Comparison of ENCODE assay signal across 13 mouse cellular contexts in the genomic region with DNA sequence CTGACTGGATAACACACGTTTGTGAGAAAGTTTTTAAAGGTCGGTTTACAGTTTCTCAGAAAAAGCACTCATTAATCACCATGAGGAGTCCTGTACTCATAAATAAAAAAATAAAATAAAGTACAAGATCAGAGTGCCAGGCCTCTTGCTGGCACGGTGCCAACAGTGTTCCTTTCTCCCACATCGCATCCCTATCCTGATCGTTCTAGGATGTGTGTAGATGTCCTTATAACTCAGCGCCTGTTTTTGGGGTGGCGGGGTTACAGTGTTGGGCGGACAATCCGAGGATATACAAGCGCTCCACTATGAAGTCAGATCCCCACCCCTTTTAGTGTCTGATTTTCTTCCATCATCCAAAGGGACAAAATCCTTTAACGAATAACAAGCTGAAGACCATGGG.
DNase-seq lines count a peak whose midpoint lies in the region; ATAC-seq and TF ChIP-seq lines count a peak whose summit lies in the region.
"Had no signal": no experiment of that assay in that cellular context is flagged by ENCODE, and none has a peak within 500 bp of the region (broad histone marks: within the 10 kb centered on the region; RNA-seq: fewer than 3 reads in every experiment).

No protein-coding gene starts in this region.

- H3K4me3 ChIP-seq in hindbrain, postnatal 0 days (ENCODE audit: low read length), result no peak overlapping the region
- no peak overlapping the region for H3K4me3 ChIP-seq in hindbrain, embryonic 16.5 days (ENCODE audit: low read length)
- no peak overlapping the region for H3K4me3 ChIP-seq in lung, postnatal 0 days (ENCODE audit: low read depth, low read length)
- no peak overlapping the region for H3K4me3 ChIP-seq in embryonic fibroblast, embryonic 13.5 days (ENCODE audit: insufficient read depth, low read length)
- H3K4me3 ChIP-seq in myocyte, result no peak overlapping the region
- H3K4me3 ChIP-seq: hindbrain, embryonic 12.5 days had no signal

- no peak for TF ChIP-seq EP300 in lung, postnatal 0 days (IDR thresholded peaks at IDR 0.05)

- H3K9ac ChIP-seq in hindbrain, postnatal 0 days (replicated peaks; ENCODE audit: low read length), result no peak overlapping the region
- no peak overlapping the region for H3K9ac ChIP-seq in hindbrain, embryonic 16.5 days (ENCODE audit: low read depth, low read length)
- H3K9ac ChIP-seq in lung, postnatal 0 days (replicated peaks; ENCODE audit: low read depth), result no peak overlapping the region
- H3K9ac ChIP-seq: hindbrain, embryonic 12.5 days had no signal

- H3ac ChIP-seq in myocyte (ENCODE audit: control insufficient read depth, insufficient read length), result no peak overlapping the region

- 87% methylated on average over 11 of the region's 11 CpGs for WGBS in hindbrain, postnatal 0 days
- 83% methylated on average over 11 of the region's 11 CpGs for whole genome bisulfite sequencing in hindbrain, embryonic 16.5 days
- 72% methylated on average over 11 of the region's 11 CpGs for WGBS in lung, postnatal 0 days

- peaks cover 7% of the 10 kb centered on the region; the same call in 1 of the 2 replicates for H3K4me1 ChIP-seq in hindbrain, postnatal 0 days (ENCODE audit: insufficient read depth, low read length)
- peaks cover 13% of the 10 kb centered on the region for H3K4me1 ChIP-seq in hindbrain, embryonic 16.5 days (ENCODE audit: control insufficient read depth, insufficient read depth, low read depth, low read length)
- peaks cover 6% of the 10 kb centered on the region for H3K4me1 ChIP-seq in lung, postnatal 0 days (ENCODE audit: insufficient read depth, low read depth, low read length)
- H3K4me1 ChIP-seq in embryonic fibroblast, embryonic 13.5 days (ENCODE audit: control insufficient read depth, insufficient read depth, low read length), result no peaks in the 10 kb centered on the region

- DNase-seq in hindbrain, postnatal 0 days (ENCODE audit: low spot score), result no peak
- peak; percentile 14 for DNase-seq in lung, postnatal 0 days (ENCODE audit: low spot score)
- no peak for DNase-seq in lung, postnatal 36 days
- no peak for DNase-seq in embryo, embryonic 9.5 days (ENCODE audit: extremely low spot score)
- DNase-seq: cerebellum, postnatal 36 days; thymus, adult 18-20 months had no signal

- no peak for TF ChIP-seq POLR2A in embryonic fibroblast, embryonic 13.5 days (IDR thresholded peaks at IDR 0.05; ENCODE audit: low read depth, low read length)
- no peak for TF ChIP-seq POLR2A in myocyte (IDR thresholded peaks at IDR 0.05; ENCODE audit: insufficient read length, low read depth)

- H3K27ac ChIP-seq in hindbrain, postnatal 0 days, result 0 out of 2 replicates have a peak overlapping the region, but pooled peaks have one; percentile 3
- H3K27ac ChIP-seq in hindbrain, embryonic 16.5 days (ENCODE audit: low read depth, low read length), result no peak overlapping the region
- H3K27ac ChIP-seq in lung, postnatal 0 days (ENCODE audit: low read length), result peak overlapping the region; percentile 57
- H3K27ac ChIP-seq in embryonic fibroblast, embryonic 13.5 days (ENCODE audit: insufficient read depth, low read length), result peak overlapping the region; percentile 35; the same call in 1 of the 2 replicates
- H3K27ac ChIP-seq: macrophage had no signal

- no peak for TF ChIP-seq CTCF in hindbrain, postnatal 0 days (IDR thresholded peaks at IDR 0.05; ENCODE audit: low read depth)
- TF ChIP-seq CTCF in lung, postnatal 0 days (IDR thresholded peaks at IDR 0.05), result no peak
- no peak for TF ChIP-seq CTCF in embryonic fibroblast, embryonic 13.5 days (IDR thresholded peaks at IDR 0.05; ENCODE audit: borderline replicate concordance, insufficient read depth, low read length)

- H3K36me3 ChIP-seq in hindbrain, postnatal 0 days (ENCODE audit: insufficient read depth, low read length), result no peaks in the 10 kb centered on the region
- no peaks in the 10 kb centered on the region for H3K36me3 ChIP-seq in hindbrain, embryonic 16.5 days (ENCODE audit: control insufficient read depth, insufficient read depth, low read length)
- no peaks in the 10 kb centered on the region for H3K36me3 ChIP-seq in lung, postnatal 0 days (ENCODE audit: insufficient read depth, low read length)
- H3K36me3 ChIP-seq in myocyte (ENCODE audit: control insufficient read depth, insufficient read depth), result no peaks in the 10 kb centered on the region
- H3K36me3 ChIP-seq: hindbrain, embryonic 12.5 days had no signal

- no peaks in the 10 kb centered on the region for H3K9me3 ChIP-seq in hindbrain, postnatal 0 days (ENCODE audit: low read length)
- H3K9me3 ChIP-seq in hindbrain, embryonic 16.5 days (ENCODE audit: control insufficient read depth, low read length), result no peaks in the 10 kb centered on the region
- no peaks in the 10 kb centered on the region for H3K9me3 ChIP-seq in lung, postnatal 0 days (ENCODE audit: low read length)
- H3K9me3 ChIP-seq: G1E; hindbrain, embryonic 12.5 days had no signal

- H3K4me2 ChIP-seq in hindbrain, postnatal 0 days (ENCODE audit: low read depth, low read length), result no peak overlapping the region
- H3K4me2 ChIP-seq in hindbrain, embryonic 16.5 days (ENCODE audit: low read length), result no peak overlapping the region
- no peak overlapping the region for H3K4me2 ChIP-seq in lung, postnatal 0 days (replicated peaks; ENCODE audit: low read depth, low read length)
- H3K4me2 ChIP-seq in myocyte (ENCODE audit: low read depth), result peak overlapping the region; percentile 62
- H3K4me2 ChIP-seq: hindbrain, embryonic 12.5 days had no signal

- no peaks in the 10 kb centered on the region for H3K79me2 ChIP-seq in myocyte (ENCODE audit: control insufficient read depth, insufficient read depth)

- no peak for ATAC-seq in hindbrain, postnatal 0 days
- ATAC-seq in hindbrain, embryonic 16.5 days, result no peak
- ATAC-seq in lung, postnatal 0 days, result peak; percentile 5; the same call in 1 of the 2 replicates
- ATAC-seq: activated CD4-positive, CD25-positive, alpha-beta regulatory T cell, adult 4 months had no signal

- no peaks in the 10 kb centered on the region for H3K27me3 ChIP-seq in hindbrain, postnatal 0 days (ENCODE audit: insufficient read depth, low read length)
- no peaks in the 10 kb centered on the region for H3K27me3 ChIP-seq in hindbrain, embryonic 16.5 days (replicated peaks; ENCODE audit: control insufficient read depth, insufficient read depth, low read length)
- no peaks in the 10 kb centered on the region for H3K27me3 ChIP-seq in lung, postnatal 0 days (replicated peaks; ENCODE audit: insufficient read depth, low read length)
- no peaks in the 10 kb centered on the region for H3K27me3 ChIP-seq in myocyte (ENCODE audit: control insufficient read depth, insufficient read depth, insufficient read length)
- H3K27me3 ChIP-seq: hindbrain, embryonic 12.5 days had no signal

TF ChIP-seq in myocyte, 11 proteins besides CTCF, POLR2A, EP300 and RAD21:
- no peak for TF ChIP-seq CEBPB (IDR thresholded peaks at IDR 0.05; ENCODE audit: insufficient read depth, poor library complexity, severe bottlenecking)
- TF ChIP-seq MYOD1 (IDR thresholded peaks at IDR 0.05; ENCODE audit: control insufficient read depth in 1 of 3, insufficient read length in 2 of 3, low read depth in 2 of 3), result no peak
- no peak for TF ChIP-seq USF1 (IDR thresholded peaks at IDR 0.05; ENCODE audit: low read depth)
- TF ChIP-seq TCF12 (IDR thresholded peaks at IDR 0.05; ENCODE audit: insufficient read depth, poor library complexity, severe bottlenecking), result no peak
- no peak for TF ChIP-seq POLR2AphosphoS2 (IDR thresholded peaks at IDR 0.05; ENCODE audit: insufficient read length, low read depth)
- TF ChIP-seq SRF (IDR thresholded peaks at IDR 0.05; ENCODE audit: control insufficient read depth, insufficient read length, low read depth), result no peak
- no peak for TF ChIP-seq MAX (IDR thresholded peaks at IDR 0.05; ENCODE audit: low read depth)
- no peak for TF ChIP-seq REST (IDR thresholded peaks at IDR 0.05; ENCODE audit: insufficient read depth, insufficient read length)
- no peak for TF ChIP-seq TCF3 (IDR thresholded peaks at IDR 0.05; ENCODE audit: insufficient read length, low read depth)
- no peak for TF ChIP-seq E2F4 (IDR thresholded peaks at IDR 0.05; ENCODE audit: insufficient read depth)
- no peak for TF ChIP-seq MYOG (IDR thresholded peaks at IDR 0.05; ENCODE audit: control insufficient read depth in 1 of 3, insufficient read depth in 1 of 3, insufficient read length in 2 of 3, low read depth in 2 of 3)
